Mouse (Mus musculus) layer of hippocampus, adult 18-20 months (tissue): ENCODE data around the gene Ngef. TPM values are rescaled to one million over a fixed set of nuclear protein-coding genes. Genes with fewer than 3 reads are reported as not detected.

Experiments
- DNase-seq, 2 experiments: peaks; one replicate each; pipeline ENCODE4 v3.0.0; 2022; ENCODE audit warnings: low spot score in 2 of 2
- long read RNA-seq: library from polyadenylated mRNA; stranded (forward); transcript quantifications from one replicate; pipeline ENCODE4 v2.0.0, GENCODE M21; 2021
- total RNA-seq, 2 experiments: library from RNA; stranded (reverse); gene quantifications; 2 replicates each; pipeline ENCODE4 v1.2.3; 2021

Gene Ngef
- 100 to 1,000 TPM; 112 to 115 TPM for total RNA-seq
- long read RNA-seq, transcript Ngef-201 (13 exons, 2,746 nt), result major isoform, 155 of 192 reads
- long read RNA-seq, partial matches to known transcripts, result 17 of 192 reads
- long read RNA-seq, other reads (novel, unspliced or antisense), result 20 of 192 reads

- DNase-seq, result no peak
Observed at GRCm38 (mm10) chr1:87573800-87574215, at the start of gene Ngef. Gene Ngef (minus strand): TSS chr1:87573870.

DNA sequence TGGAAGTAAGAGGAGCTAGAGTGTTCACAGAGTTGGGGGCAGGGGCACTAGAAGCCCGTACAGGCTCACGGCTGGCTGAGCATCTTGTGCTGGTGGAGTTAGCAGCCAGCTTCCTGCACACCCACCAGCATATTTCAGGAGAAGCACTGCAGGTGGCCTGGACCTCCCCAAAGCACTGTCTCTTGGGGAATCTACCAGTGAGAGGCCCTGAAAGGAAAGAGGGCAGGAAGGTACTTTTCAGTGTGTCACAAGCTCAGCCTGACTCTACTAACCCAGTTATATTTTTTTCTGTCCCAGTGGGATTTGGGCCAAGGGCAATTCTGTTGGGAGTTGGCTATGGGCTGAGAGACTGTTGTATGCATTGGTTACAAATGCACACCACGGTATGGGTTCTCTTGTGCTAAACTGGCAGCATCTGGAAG is 48.2 kb upstream of the Ngef start:
- DNase-seq, result peak in 1 of 2 experiments; percentile 52

- no peak for DNase-seq
Observed at GRCm38 (mm10) chr1:87621146-87621857, 47.6 kb upstream of the Ngef start.

- DNase-seq, result no peak
Observed at GRCm38 (mm10) chr1:87620693-87621092, 47.0 kb upstream of the Ngef start.

- no peak for DNase-seq
Observed at GRCm38 (mm10) chr1:87620211-87620668, 46.6 kb upstream of the Ngef start, which contains the start of gene Inpp5d. Gene Inpp5d (plus strand): TSS chr1:87620312.

GRCm38 (mm10) chr1:87614576-87615295 is 41.1 kb upstream of the Ngef start:
- no peak for DNase-seq

GRCm38 (mm10) chr1:87608416-87609046 is 34.9 kb upstream of the Ngef start:
- peak in 1 of 2 experiments; percentile 49 for DNase-seq

DNA sequence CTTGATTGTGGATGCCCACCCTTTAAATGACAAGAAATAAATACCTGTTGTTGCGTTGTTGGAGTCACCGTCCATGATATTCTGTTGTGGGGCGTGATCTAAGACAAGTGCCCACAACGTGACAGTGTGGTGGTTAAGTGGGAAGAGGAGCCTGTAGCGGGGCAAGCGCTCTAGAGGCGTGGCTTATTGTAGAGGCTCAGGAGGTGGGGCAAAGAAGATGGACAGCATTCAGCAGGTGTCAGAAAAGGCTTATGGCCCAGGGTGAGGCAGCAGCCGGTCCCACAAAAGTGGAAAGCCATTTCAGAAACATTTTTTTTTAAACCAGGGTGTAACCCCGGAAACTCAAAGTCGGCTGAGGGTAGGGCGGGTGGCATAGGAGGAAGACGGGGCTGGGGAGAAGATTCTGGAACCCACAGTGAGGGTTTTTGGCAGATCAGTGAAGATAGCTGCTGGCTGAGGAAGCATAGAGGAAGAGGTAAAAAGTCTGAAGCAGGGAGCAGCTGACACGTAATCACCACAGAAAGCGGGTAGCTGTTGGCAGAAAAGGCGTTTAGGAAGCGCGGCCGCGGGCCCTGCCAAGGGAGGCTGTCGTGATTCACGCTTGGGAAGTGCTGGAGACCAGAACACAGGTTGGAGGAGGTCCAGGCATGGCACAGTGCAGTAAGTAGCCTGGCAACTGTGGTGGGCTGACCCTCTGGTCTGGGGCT is 33.9 kb upstream of the Ngef start:
- peak; percentile 65 to 76 for DNase-seq

DNA sequence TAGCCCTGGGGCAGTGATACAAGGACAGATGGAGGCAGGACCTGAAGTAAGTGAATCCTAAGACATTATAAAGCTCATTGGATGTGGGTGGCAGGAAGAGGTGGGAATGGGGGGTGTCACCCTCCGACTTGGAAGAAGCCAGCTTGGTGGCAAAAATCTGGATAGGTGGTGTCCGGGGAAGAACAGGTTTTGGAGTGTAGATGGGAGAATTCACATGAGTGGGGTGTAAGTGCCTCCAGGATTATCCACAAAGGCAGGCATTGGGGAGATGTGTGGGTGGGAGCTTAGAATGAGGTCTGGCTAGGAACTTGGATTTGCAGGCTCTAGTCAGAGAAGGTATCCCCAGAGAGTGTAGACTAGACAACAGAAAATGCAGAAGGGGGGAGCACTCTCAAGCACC is 31.6 kb upstream of the Ngef start:
- no peak for DNase-seq

- DNase-seq, result no peak
Observed at GRCm38 (mm10) chr1:87603389-87603788, 29.7 kb upstream of the Ngef start.

DNA sequence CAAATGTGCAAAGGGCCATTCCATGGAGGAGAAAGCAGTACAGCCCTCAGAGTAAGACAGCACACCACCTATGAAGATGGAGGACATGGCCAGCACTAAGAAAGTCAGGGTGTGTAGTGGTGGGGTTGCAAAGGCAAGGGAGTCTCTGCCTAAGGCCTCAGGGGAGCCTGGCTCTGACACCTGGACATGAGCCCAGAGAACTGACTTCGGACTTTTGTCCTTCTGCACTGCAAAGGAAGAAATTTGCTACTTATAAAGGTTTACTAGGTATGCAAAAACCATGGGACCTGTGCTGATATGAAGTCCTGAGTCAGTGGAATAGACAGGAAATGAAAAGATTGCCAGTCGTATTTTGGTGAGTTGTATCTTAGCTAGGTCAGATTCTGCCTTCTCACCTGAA is 28.1 kb upstream of the Ngef start:
- no peak for DNase-seq

- DNase-seq, result no peak
Observed at GRCm38 (mm10) chr1:87600533-87600932, 26.9 kb upstream of the Ngef start.

GRCm38 (mm10) chr1:87594671-87595070 is 21.0 kb upstream of the Ngef start:
- DNase-seq, result no peak

DNA sequence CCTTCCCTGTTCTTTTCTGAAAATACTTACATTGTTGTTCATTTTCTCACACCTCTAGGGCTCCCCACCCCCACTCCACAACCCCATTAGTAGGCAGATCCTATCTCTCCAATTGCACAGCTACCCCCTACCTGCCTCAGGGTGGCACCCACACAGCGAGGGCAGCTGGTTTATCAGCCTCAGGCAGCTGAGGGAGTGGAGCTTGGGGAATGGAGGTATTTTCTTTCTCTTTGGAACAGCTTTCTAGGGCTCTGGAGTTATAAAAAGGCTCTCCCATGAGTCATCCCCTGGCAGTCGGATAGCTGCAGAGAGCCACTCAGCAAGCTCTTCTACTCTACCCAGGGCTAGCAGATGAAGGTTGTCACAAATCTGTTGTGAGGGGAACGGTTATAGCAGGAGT is 20.6 kb upstream of the Ngef start:
- DNase-seq, result peak; percentile 45 to 57

- DNase-seq, result no peak
Observed at GRCm38 (mm10) chr1:87589980-87590379, 16.3 kb upstream of the Ngef start.

DNA sequence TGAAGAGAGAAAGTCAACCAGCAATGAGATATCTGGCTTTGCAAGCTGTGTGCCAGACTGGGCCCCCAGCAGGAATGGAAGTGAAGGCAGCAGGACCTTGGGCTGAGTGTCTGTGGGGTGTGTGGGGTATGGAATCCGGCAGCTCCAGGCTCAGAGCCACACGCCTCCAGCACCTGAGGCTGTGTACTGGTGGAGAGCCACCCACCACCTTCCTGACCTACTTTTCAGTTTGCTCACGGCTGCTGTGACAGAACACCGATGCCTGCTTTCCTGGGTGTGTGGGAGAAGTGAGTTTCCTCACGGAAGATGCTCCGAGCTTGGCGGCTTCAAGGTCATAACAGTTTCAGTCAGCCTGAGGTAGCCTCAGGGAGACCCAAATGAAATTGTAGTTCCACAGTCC is 15.5 kb upstream of the Ngef start:
- peak in 1 of 2 experiments; percentile 19 for DNase-seq

DNA sequence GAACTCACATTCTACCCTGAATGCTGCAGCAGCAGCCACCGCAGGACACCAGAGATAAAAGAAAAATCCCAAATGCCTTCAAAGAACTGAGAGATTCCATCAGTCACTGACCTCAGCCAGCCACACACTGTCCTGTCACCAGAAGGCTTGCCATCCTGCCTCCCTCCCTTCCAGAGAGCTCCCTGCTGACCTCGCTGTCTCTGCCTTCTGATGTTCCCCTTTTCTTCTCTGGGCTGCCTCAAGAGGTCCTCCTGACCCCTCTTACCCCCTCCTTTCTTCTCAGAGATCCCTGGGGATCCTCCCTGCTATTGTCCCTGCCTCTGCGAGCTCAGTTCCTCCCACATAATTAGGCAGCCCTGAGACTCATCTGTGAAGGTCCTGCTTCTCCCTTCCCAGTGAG is 7.2 kb upstream of the Ngef start:
- DNase-seq, result no peak

- no peak for DNase-seq
Observed at GRCm38 (mm10) chr1:87578965-87579364, 5.3 kb upstream of the Ngef start.

- DNase-seq, result peak in 1 of 2 experiments; percentile 42
Observed at GRCm38 (mm10) chr1:87574785-87575184, 1.1 kb upstream of the Ngef start.

GRCm38 (mm10) chr1:87574353-87574752 is 683 bp upstream of the Ngef start:
- peak in 1 of 2 experiments; percentile 27 for DNase-seq

DNA sequence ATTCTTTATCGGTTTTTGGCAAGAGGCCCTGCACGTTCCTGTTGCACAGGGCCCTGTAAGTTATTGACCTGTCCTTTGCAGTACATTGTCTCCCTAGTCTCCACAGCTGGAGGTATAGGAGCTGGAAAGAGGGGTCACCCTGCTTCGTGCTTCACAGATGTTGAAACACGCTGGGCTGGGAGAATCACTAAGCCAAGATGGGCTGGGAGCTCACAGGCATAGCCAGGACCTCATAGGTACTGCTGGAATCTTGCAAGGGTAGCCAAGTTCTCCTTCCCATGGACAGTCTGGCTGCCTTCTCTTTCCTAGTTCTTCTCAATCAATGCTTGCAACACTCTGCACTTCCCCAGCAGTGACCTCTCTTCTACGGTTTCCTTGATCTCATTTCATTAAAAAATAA is 409 bp downstream of the Ngef start:
- no peak for DNase-seq
